Mouse (Mus musculus): ENCODE measurements around the gene Ankrd37. TPM values are rescaled to one million over a fixed set of nuclear protein-coding genes. Genes with fewer than 3 reads are reported as not detected.

The Ankrd37 gene
- polyA plus RNA-seq, 1 experiment from 2014 or later: 24.3 TPM

GRCm38 (mm10) chr8:45950622-45951021 is 54.9 kb downstream of the Ankrd37 start:
- ATAC-seq (ENCODE audit: low FRiP score): no peak
- Histone ChIP-seq H3K4me2 (replicated peaks) (no peak overlapping the region), H3K27me3 (no peaks in the 10 kb centered on the region), H3K9me3 (replicated peaks) (no peaks in the 10 kb centered on the region), H3K4me3 (no peak overlapping the region), H3K4me1 (no peaks in the 10 kb centered on the region), H3K36me3 (no peaks in the 10 kb centered on the region), H3K9ac (no peak overlapping the region), H3K27ac (no peak overlapping the region)
- WGBS: 50% methylated on average over 2 of the region's 2 CpGs

Other genes with a start within 250 kb of the Ankrd37 start
- 5.7 and 8.0 TPM in 2 replicates for gene Pdlim3, start 120.2 kb downstream of the Ankrd37 start, polyA plus RNA-seq (2016; fragmentation: Nextera tagmentation; extraction: Ambion mirVana)
- 0.21 TPM in 1 of 2 replicates, not detected in the other for gene Ccdc110, start 71.1 kb downstream of the Ankrd37 start, polyA plus RNA-seq (2016; fragmentation: Nextera tagmentation; extraction: Ambion mirVana)
- 4.8 and 5.5 TPM in 2 replicates for gene 1700029J07Rik, start 30.5 kb downstream of the Ankrd37 start, polyA plus RNA-seq (2016; fragmentation: Nextera tagmentation; extraction: Ambion mirVana)
- gene Ufsp2, start 30.2 kb downstream of the Ankrd37 start, polyA plus RNA-seq (2016; fragmentation: Nextera tagmentation; extraction: Ambion mirVana): 57.0 and 59.1 TPM in 2 replicates
- gene Lrp2bp, start 6.4 kb downstream of the Ankrd37 start, polyA plus RNA-seq (2016; fragmentation: Nextera tagmentation; extraction: Ambion mirVana): 0.41 and 0.56 TPM in 2 replicates
- gene Cfap97, start 146.1 kb upstream of the Ankrd37 start, polyA plus RNA-seq (2016; fragmentation: Nextera tagmentation; extraction: Ambion mirVana): 26.3 and 28.7 TPM in 2 replicates
- gene Snx25, start 146.5 kb upstream of the Ankrd37 start, polyA plus RNA-seq (2016; fragmentation: Nextera tagmentation; extraction: Ambion mirVana): 5.6 and 5.9 TPM in 2 replicates
- gene Slc25a4, start 205.6 kb upstream of the Ankrd37 start, polyA plus RNA-seq (2016; fragmentation: Nextera tagmentation; extraction: Ambion mirVana): 561 and 574 TPM in 2 replicates

Measured in hindbrain, embryonic 12.5 days (tissue).